In genomic region chr1:40355431-40355843, GRCm38 (mm10) we compare ENCODE assay signal across 24 mouse cellular contexts. TPM values are rescaled to one million over a fixed set of nuclear protein-coding genes. Genes with fewer than 3 reads are reported as not detected.
DNase-seq lines count a peak whose midpoint lies in the region; ATAC-seq and TF ChIP-seq lines count a peak whose summit lies in the region.
"Had no signal": no experiment of that assay in that cellular context is flagged by ENCODE, and none has a peak within 500 bp of the region (broad histone marks: within the 10 kb centered on the region; RNA-seq: fewer than 3 reads in every experiment).

No protein-coding gene starts in this region.

- no peaks in the 10 kb centered on the region for H3K79me2 ChIP-seq in MEL (ENCODE audit: control insufficient read depth, insufficient read depth, low read length, poor library complexity)

- no peak overlapping the region for H3K9ac ChIP-seq in liver, postnatal 0 days (replicated peaks)
- H3K9ac ChIP-seq in liver, embryonic 12.5 days = no peak overlapping the region
- H3K9ac ChIP-seq in MEL (ENCODE audit: control insufficient read depth, low read depth, low read length, poor library complexity, severe bottlenecking) = no peak overlapping the region
- no peak overlapping the region for H3K9ac ChIP-seq in neural tube, embryonic 15.5 days (replicated peaks)
- H3K9ac ChIP-seq: hindbrain, embryonic 13.5 days; kidney, embryonic 15.5 days; midbrain, embryonic 13.5 days had no signal

- DNase-seq in liver, postnatal 0 days = no peak
- peak; percentile 49 for DNase-seq in MEL (ENCODE audit: low read depth, low spot score)
- peak; percentile 49 for DNase-seq in lung, postnatal 36 days
- DNase-seq in layer of hippocampus, adult 9-11 months = no peak
- DNase-seq in gastrocnemius, adult 2 months = no peak
- DNase-seq: adrenal gland, postnatal 10 days; cerebellum, adult 8-10 months; cerebellum, postnatal 36 days; gastrocnemius, postnatal 10 days; kidney, adult 11 months; kidney, postnatal 36 days; left cerebral cortex, postnatal 4 days; right cerebral cortex, postnatal 25 days; thymus, postnatal 25 days had no signal

- H3K4me3 ChIP-seq in liver, postnatal 0 days (ENCODE audit: low read depth, low read length) = no peak overlapping the region
- H3K4me3 ChIP-seq in liver, embryonic 12.5 days = no peak overlapping the region
- H3K4me3 ChIP-seq in MEL (ENCODE audit: control insufficient read depth in 1 of 2, insufficient read depth in 1 of 2, low read depth in 2 of 2, low read length in 2 of 2) = no peak overlapping the region
- no peak overlapping the region for H3K4me3 ChIP-seq in neural tube, embryonic 15.5 days (replicated peaks)
- no peak overlapping the region for H3K4me3 ChIP-seq in gastrocnemius, adult 2 months
- H3K4me3 ChIP-seq: heart, adult 2 months; hindbrain, embryonic 13.5 days; kidney, embryonic 15.5 days; left cerebral cortex, adult 2 months; midbrain, embryonic 13.5 days had no signal

- TF ChIP-seq EP300 in liver, postnatal 0 days (IDR thresholded peaks at IDR 0.05; ENCODE audit: low read depth) = no peak
- peak; percentile 25 to 47; a peak in 3 of 4 replicates for TF ChIP-seq EP300 in MEL (IDR thresholded peaks at IDR 0.05; ENCODE audit: low read depth in 1 of 2, low read length in 2 of 2)

- intact Hi-C loops in gastrocnemius, adult 2 months (cut with DNase I) = no loop called here

- peaks cover 34% of the 10 kb centered on the region for H3K4me1 ChIP-seq in liver, postnatal 0 days (ENCODE audit: insufficient read depth)
- H3K4me1 ChIP-seq in liver, embryonic 12.5 days = peaks cover 57% of the 10 kb centered on the region
- peaks cover 19 to 67% of the 10 kb centered on the region in 2 experiments for H3K4me1 ChIP-seq in MEL (ENCODE audit: control insufficient read depth in 1 of 2, insufficient read depth in 2 of 2, low read length in 2 of 2)
- H3K4me1 ChIP-seq in neural tube, embryonic 15.5 days = no peaks in the 10 kb centered on the region
- H3K4me1 ChIP-seq: hindbrain, embryonic 13.5 days; midbrain, embryonic 13.5 days had no signal

- TF ChIP-seq POLR2A in MEL (IDR thresholded peaks at IDR 0.05; ENCODE audit: control insufficient read depth in 1 of 2, insufficient read depth in 1 of 2, low read depth in 1 of 2, low read length in 2 of 2, poor library complexity in 1 of 2) = no peak

- no peak for TF ChIP-seq RAD21 in MEL (IDR thresholded peaks at IDR 0.05; ENCODE audit: low read depth, low read length)

- ATAC-seq in liver, postnatal 0 days = peak; percentile 33; the same call in 1 of the 2 replicates
- ATAC-seq in liver, embryonic 12.5 days = no peak
- peak; percentile 68 for ATAC-seq in granulocyte monocyte progenitor cell, adult 5-6 weeks (replicated peaks; ENCODE audit: poor library complexity, severe bottlenecking)
- ATAC-seq in neural tube, embryonic 15.5 days (ENCODE audit: low FRiP score) = no peak
- ATAC-seq: activated CD4-positive, CD25-positive, alpha-beta regulatory T cell, adult 4 months; forebrain, embryonic 14.5 days; midbrain, embryonic 13.5 days had no signal

- no peak for TF ChIP-seq CTCF in liver, postnatal 0 days (IDR thresholded peaks at IDR 0.05; ENCODE audit: low read depth)
- no peak for TF ChIP-seq CTCF in MEL (IDR thresholded peaks at IDR 0.05 in 2 of 3, conservative IDR thresholded peaks at IDR 0.05 in 1 of 3; ENCODE audit: control insufficient read depth in 1 of 3, insufficient read depth in 1 of 3, low read depth in 2 of 3, low read length in 3 of 3, poor library complexity in 1 of 3, severe bottlenecking in 1 of 3)
- TF ChIP-seq CTCF in gastrocnemius, adult 2 months (IDR thresholded peaks at IDR 0.05) = no peak

- H3K4me2 ChIP-seq in liver, postnatal 0 days (ENCODE audit: low read depth, low read length) = no peak overlapping the region
- no peak overlapping the region for H3K4me2 ChIP-seq in liver, embryonic 12.5 days
- H3K4me2 ChIP-seq in neural tube, embryonic 15.5 days = no peak overlapping the region
- H3K4me2 ChIP-seq: hindbrain, embryonic 13.5 days; kidney, embryonic 15.5 days; midbrain, embryonic 13.5 days had no signal

- 70% methylated on average over 4 of the region's 4 CpGs for WGBS in liver, postnatal 0 days (ENCODE audit: insufficient replicate concordance)
- 67% methylated on average over 4 of the region's 4 CpGs for WGBS in liver, embryonic 12.5 days (ENCODE audit: insufficient replicate concordance)
- WGBS in neural tube, embryonic 15.5 days = 88% methylated on average over 4 of the region's 4 CpGs

- H3K9me3 ChIP-seq in liver, postnatal 0 days (ENCODE audit: low read length) = no peaks in the 10 kb centered on the region
- no peaks in the 10 kb centered on the region for H3K9me3 ChIP-seq in liver, embryonic 12.5 days (replicated peaks)
- H3K9me3 ChIP-seq in MEL (replicated peaks; ENCODE audit: insufficient read depth, low read length) = no peaks in the 10 kb centered on the region
- no peaks in the 10 kb centered on the region for H3K9me3 ChIP-seq in neural tube, embryonic 15.5 days (replicated peaks)
- H3K9me3 ChIP-seq: hindbrain, embryonic 13.5 days; kidney, embryonic 15.5 days; midbrain, embryonic 13.5 days had no signal

- H3K27me3 ChIP-seq in liver, postnatal 0 days (ENCODE audit: insufficient read depth, low read length) = no peaks in the 10 kb centered on the region
- H3K27me3 ChIP-seq in liver, embryonic 12.5 days (replicated peaks) = no peaks in the 10 kb centered on the region
- H3K27me3 ChIP-seq in MEL (ENCODE audit: control insufficient read depth in 1 of 2, insufficient read depth in 2 of 2, low read length in 2 of 2) = no peaks in the 10 kb centered on the region
- H3K27me3 ChIP-seq in neural tube, embryonic 15.5 days (replicated peaks) = no peaks in the 10 kb centered on the region
- H3K27me3 ChIP-seq: hindbrain, embryonic 13.5 days; kidney, embryonic 15.5 days; midbrain, embryonic 13.5 days had no signal

- H3K27ac ChIP-seq in liver, postnatal 0 days (ENCODE audit: low read depth) = no peak overlapping the region
- no peak overlapping the region for H3K27ac ChIP-seq in liver, embryonic 12.5 days
- H3K27ac ChIP-seq in MEL (ENCODE audit: control insufficient read depth, low read depth, low read length) = peak overlapping the region; percentile 48
- no peak overlapping the region for H3K27ac ChIP-seq in neural tube, embryonic 15.5 days (replicated peaks)
- H3K27ac ChIP-seq in gastrocnemius, adult 2 months = no peak overlapping the region
- H3K27ac ChIP-seq: heart, adult 2 months; hindbrain, embryonic 13.5 days; kidney, embryonic 15.5 days; left cerebral cortex, adult 2 months; midbrain, embryonic 13.5 days had no signal

- peaks cover 2% of the 10 kb centered on the region; the same call in 1 of the 2 replicates for H3K36me3 ChIP-seq in liver, postnatal 0 days (replicated peaks; ENCODE audit: insufficient read depth, low read length)
- no peaks in the 10 kb centered on the region for H3K36me3 ChIP-seq in liver, embryonic 12.5 days
- H3K36me3 ChIP-seq in MEL (ENCODE audit: control insufficient read depth in 1 of 2, insufficient read depth in 2 of 2, low read length in 2 of 2) = peaks cover 0 to 54% of the 10 kb centered on the region in 2 experiments; a peak in 2 of 4 replicates
- H3K36me3 ChIP-seq in neural tube, embryonic 15.5 days = no peaks in the 10 kb centered on the region
- H3K36me3 ChIP-seq: hindbrain, embryonic 13.5 days; kidney, embryonic 15.5 days; midbrain, embryonic 13.5 days had no signal

TF ChIP-seq in MEL, 35 proteins besides CTCF, POLR2A, EP300 and RAD21:
- TF ChIP-seq ETS1 (IDR thresholded peaks at IDR 0.05; ENCODE audit: low read depth, low read length) (0 out of 2 replicates have a peak, but pooled peaks have one; percentile 45), MAZ (IDR thresholded peaks at IDR 0.05; ENCODE audit: low read depth, low read length) (no peak), RCOR1 (IDR thresholded peaks at IDR 0.05; ENCODE audit: low read depth, low read length) (no peak), POLR2AphosphoS2 (IDR thresholded peaks at IDR 0.05; ENCODE audit: low read length) (no peak), TAL1 (IDR thresholded peaks at IDR 0.05; ENCODE audit: low read length) (no peak), GATA1 (IDR thresholded peaks at IDR 0.05; ENCODE audit: low read depth, low read length) (peak; percentile 82), UBTF (IDR thresholded peaks at IDR 0.05; ENCODE audit: borderline replicate concordance, insufficient read depth, low read depth, low read length) (no peak), ZKSCAN1 (IDR thresholded peaks at IDR 0.05; ENCODE audit: low read depth, low read length) (no peak)

RNA-seq across cellular contexts. Expression of gene Il1rl2, which starts 31.0 kb away (rescaled TPM):
- 0.90 and 1.1 TPM in 2 replicates for polyA plus RNA-seq in liver, postnatal 0 days (2015; fragmentation: Nextera tagmentation; extraction: Ambion mirVana)
- 1.8 and 2.2 TPM in 2 replicates for polyA plus RNA-seq in liver, embryonic 12.5 days (2016; fragmentation: Nextera tagmentation; extraction: Ambion mirVana)
- 0.07 and 0.08 TPM in 2 replicates for total RNA-seq in MEL (2012; rRNA removed)
- polyA plus RNA-seq in MEL (2012; ENCODE audit: insufficient read depth in 1 of 2, insufficient read length in 2 of 2, low read depth in 1 of 2, low replicate concordance in 2 of 2, missing spikeins in 1 of 2) = under 1 TPM in 1 of 2 experiments, not detected in 1; 0.04 TPM
- 13.4 and 14.5 TPM in 2 replicates for total RNA-seq in granulocyte monocyte progenitor cell, adult 5-6 weeks (2014; fragmentation: Nextera tagmentation)
- 8.7 and 10.8 TPM in 2 replicates for total RNA-seq in granulocyte monocyte progenitor cell, adult 5-6 weeks (2017)
- 0.81 and 3.1 TPM in 2 replicates for polyA plus RNA-seq in neural tube, embryonic 15.5 days (2015; fragmentation: Nextera tagmentation; extraction: Ambion mirVana)
- total RNA-seq in gastrocnemius, adult 2 months (2021) = 1 to 10 TPM in 1 of 2 experiments, under 1 TPM in 1; 0.86 to 1.1 TPM

Comparison
In these comparisons a context has a peak if more than half of its experiments do, and no peak if none do; other contexts are left out.
1. ATAC-seq: peak in liver, postnatal 0 days (single experiment) and granulocyte monocyte progenitor cell, adult 5-6 weeks (single experiment); none in liver, embryonic 12.5 days (single experiment) and neural tube, embryonic 15.5 days (single experiment).
2. DNase-seq: peak in MEL (single experiment) and lung, postnatal 36 days (single experiment); none in liver, postnatal 0 days (single experiment), layer of hippocampus, adult 9-11 months (single experiment) and gastrocnemius, adult 2 months (single experiment).